Mouse (Mus musculus) mammary gland, adult 2 months (tissue): ENCODE measurements around the gene Ncam2. TPM values are rescaled to one million over a fixed set of nuclear protein-coding genes. Genes with fewer than 3 reads are reported as not detected.

Experiments used
- polyA plus RNA-seq: library from polyadenylated mRNA; depleted of rRNA; stranded (reverse); fragments of >200 nt; gene quantifications from 2 replicates; pipeline ENCODE4 v1.2.3, GENCODE M21; 2012; ENCODE audit warnings: low replicate concordance; rRNA removed

The Ncam2 gene
- 0.10 and 0.11 TPM in 2 replicates for polyA plus RNA-seq

DNA sequence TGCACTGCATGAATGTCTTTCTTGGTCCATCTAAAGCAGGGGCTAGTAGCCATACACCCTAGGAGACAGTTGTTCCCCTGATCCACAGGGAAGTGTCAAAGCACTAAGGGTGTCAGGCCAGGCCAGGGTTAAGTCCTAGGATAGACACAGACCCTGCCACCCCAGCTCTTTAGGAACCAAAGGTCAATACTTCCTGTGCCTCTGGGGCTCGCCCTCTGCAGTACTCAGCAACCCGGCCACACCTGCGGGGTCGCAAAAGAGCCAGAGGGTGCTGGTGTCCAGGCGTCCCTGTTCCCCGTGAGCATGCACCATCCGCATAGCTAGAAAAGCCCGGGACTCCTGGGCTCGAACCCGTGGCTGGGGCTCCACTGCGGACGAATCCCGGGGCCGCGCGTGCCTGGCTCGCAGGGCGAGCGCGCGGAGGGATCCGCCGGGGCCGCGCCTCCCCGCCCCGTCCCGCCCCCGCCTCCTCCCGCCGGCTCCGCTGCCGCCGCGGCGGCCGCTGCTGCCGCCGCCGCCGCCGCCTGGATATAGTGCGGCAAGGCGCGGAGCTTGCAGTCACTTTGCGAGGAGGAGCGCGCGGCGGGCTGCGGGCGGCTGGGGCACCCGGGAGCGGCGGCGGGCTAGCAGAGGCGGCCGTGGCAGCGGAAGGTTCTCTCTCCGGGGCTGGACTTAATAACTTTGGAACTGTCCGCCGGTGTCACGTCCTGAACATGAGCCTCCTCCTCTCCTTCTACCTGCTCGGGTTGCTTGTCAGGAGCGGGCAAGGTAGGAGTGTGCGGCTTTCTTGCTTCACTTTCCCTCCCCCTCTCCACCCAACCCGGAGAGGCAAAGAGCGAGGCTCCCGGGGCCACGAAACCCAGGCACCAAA, at the start of gene Ncam2:
Gene Ncam2 (plus strand): TSS at position 497 of the 871 bp plus-strand sequence.

